Mouse (Mus musculus): ENCODE data around the gene Nipsnap1. TPM values are rescaled to one million over a fixed set of nuclear protein-coding genes. Genes with fewer than 3 reads are reported as not detected.

Nipsnap1 gene
- polyA plus RNA-seq, 1 experiment from 2014 or later = 84.2 TPM

- Histone ChIP-seq H3K27ac (peak within 1 kb of the TSS; percentile 96), H3K4me3 (peak within 1 kb of the TSS; percentile 98), H3K36me3 (no peaks in the 10 kb centered on the region), H3K27me3 (ENCODE audit: low read depth, poor library complexity, severe bottlenecking) (no peaks in the 10 kb centered on the region), H3K4me1 (peaks cover 18% of the 10 kb centered on the region), H3K9me3 (replicated peaks) (no peaks in the 10 kb centered on the region)
- WGBS = under 1% methylated on average over 57 of the region's 60 CpGs
- peak; percentile 94 for DNase-seq (ENCODE audit: low spot score)
Measured at GRCm38 (mm10) chr11:4849258-4849943, 24.4 kb upstream of the Nipsnap1 start, which contains the start of gene Nf2. Gene Nf2, minus strand, starts transcription at chr11:4849536.

GRCm38 (mm10) chr11:4850404-4850803 lies 23.3 kb upstream of the Nipsnap1 start:
- Histone ChIP-seq H3K27me3 (ENCODE audit: low read depth, poor library complexity, severe bottlenecking) (no peaks in the 10 kb centered on the region), H3K9me3 (replicated peaks) (no peaks in the 10 kb centered on the region), H3K4me3 (0 out of 2 replicates have a peak overlapping the region, but pooled peaks have one; percentile 98), H3K36me3 (no peaks in the 10 kb centered on the region), H3K27ac (peak overlapping the region; percentile 76; the same call in 1 of the 2 replicates), H3K4me1 (peaks cover 20% of the 10 kb centered on the region)
- no peak for DNase-seq (ENCODE audit: low spot score)
- 94% methylated on average over 2 of the region's 2 CpGs for WGBS

- peaks cover 7% of the 10 kb centered on the region for H3K4me1 ChIP-seq
- H3K4me3 ChIP-seq = no peak overlapping the region
- no peak overlapping the region for H3K27ac ChIP-seq
- no peaks in the 10 kb centered on the region for H3K27me3 ChIP-seq (ENCODE audit: low read depth, poor library complexity, severe bottlenecking)
- no peaks in the 10 kb centered on the region for H3K36me3 ChIP-seq
- no peaks in the 10 kb centered on the region for H3K9me3 ChIP-seq (replicated peaks)
- no peak for DNase-seq (ENCODE audit: low spot score)
Measured at GRCm38 (mm10) chr11:4853021-4853420, 20.7 kb upstream of the Nipsnap1 start.

- no peak overlapping the region for H3K27ac ChIP-seq
- no peaks in the 10 kb centered on the region for H3K36me3 ChIP-seq
- H3K9me3 ChIP-seq (replicated peaks) = no peaks in the 10 kb centered on the region
- 93% methylated on average over 5 of the region's 5 CpGs for WGBS
- no peak overlapping the region for H3K4me3 ChIP-seq
- H3K4me1 ChIP-seq = peaks cover 4% of the 10 kb centered on the region; the same call in 1 of the 2 replicates
- no peak for DNase-seq (ENCODE audit: low spot score)
- H3K27me3 ChIP-seq (ENCODE audit: low read depth, poor library complexity, severe bottlenecking) = no peaks in the 10 kb centered on the region
Measured at GRCm38 (mm10) chr11:4854181-4854580, 19.6 kb upstream of the Nipsnap1 start.

GRCm38 (mm10) chr11:4858416-4858815 lies 15.3 kb upstream of the Nipsnap1 start:
- Histone ChIP-seq H3K27me3 (ENCODE audit: low read depth, poor library complexity, severe bottlenecking) (no peaks in the 10 kb centered on the region), H3K4me1 (peaks cover 19% of the 10 kb centered on the region), H3K36me3 (no peaks in the 10 kb centered on the region), H3K4me3 (no peak overlapping the region), H3K27ac (no peak overlapping the region), H3K9me3 (replicated peaks) (no peaks in the 10 kb centered on the region)
- DNase-seq (ENCODE audit: low spot score) = no peak
- WGBS = 66% methylated on average over 2 of the region's 2 CpGs

DNA sequence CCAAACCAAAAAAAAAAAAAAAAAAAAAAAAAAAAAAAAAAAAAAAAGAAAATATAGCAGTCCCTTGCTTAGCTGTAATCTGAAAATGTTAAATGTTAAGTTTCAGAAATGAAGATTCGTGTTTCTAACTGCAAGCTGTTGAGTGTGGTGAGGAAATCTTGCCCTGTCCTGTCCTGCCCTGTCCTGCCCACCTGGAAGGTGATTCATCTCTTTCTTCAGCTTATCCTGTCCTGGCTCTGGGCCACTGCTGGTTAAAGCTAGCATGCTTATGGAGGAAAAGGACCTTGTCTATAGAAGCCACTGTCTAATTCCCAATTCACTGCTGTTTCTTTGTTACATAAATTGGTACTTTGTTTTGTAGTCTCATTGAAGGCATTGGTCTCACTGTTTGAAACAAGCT lies 12.8 kb upstream of the Nipsnap1 start:
- no peaks in the 10 kb centered on the region for H3K9me3 ChIP-seq (replicated peaks)
- H3K36me3 ChIP-seq = no peaks in the 10 kb centered on the region
- DNase-seq (ENCODE audit: low spot score) = no peak
- no peak overlapping the region for H3K4me3 ChIP-seq
- no peak overlapping the region for H3K27ac ChIP-seq
- 63% methylated on average over 1 of the region's 1 CpGs for WGBS
- H3K27me3 ChIP-seq (ENCODE audit: low read depth, poor library complexity, severe bottlenecking) = no peaks in the 10 kb centered on the region
- H3K4me1 ChIP-seq = peaks cover 14% of the 10 kb centered on the region; the same call in 1 of the 2 replicates

DNA sequence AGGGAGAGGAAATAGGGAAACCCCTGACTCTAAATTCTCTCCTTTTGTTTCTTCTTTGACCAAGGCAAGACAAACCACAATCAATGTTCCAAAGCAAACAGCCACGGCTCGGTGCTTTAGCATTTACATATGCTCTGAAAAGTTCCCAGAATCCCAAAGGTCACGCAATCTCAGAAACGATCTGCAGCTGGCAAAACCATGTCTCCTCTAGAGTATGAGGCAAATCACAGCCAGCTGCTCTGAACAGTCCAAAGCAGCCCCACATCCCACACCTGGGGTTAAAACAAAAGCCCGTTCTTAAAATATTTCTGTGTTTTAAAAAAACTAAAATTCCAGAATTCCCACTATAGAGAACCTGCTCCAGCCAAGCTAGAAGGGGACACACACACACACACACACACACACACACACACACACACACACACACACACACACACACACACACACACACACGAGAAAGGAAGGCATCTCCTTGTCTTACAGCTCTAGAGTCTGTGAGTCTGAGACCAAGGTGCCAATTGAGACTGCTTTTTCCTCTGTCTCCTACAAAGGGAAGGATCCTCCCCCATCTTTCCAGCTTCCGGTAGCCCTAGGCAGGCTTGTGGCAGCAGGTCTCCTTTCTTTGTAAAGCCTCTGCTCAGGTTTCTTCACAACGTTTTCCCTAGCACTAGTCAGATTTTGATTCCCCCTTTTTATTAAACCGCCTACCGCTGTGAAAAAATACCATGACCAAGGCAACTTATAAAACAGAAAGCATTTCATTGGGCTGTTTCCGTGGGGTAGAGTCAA lies 11.7 kb upstream of the Nipsnap1 start:
- WGBS = 59% methylated on average over 11 of the region's 11 CpGs
- no peak overlapping the region for H3K4me3 ChIP-seq

DNA sequence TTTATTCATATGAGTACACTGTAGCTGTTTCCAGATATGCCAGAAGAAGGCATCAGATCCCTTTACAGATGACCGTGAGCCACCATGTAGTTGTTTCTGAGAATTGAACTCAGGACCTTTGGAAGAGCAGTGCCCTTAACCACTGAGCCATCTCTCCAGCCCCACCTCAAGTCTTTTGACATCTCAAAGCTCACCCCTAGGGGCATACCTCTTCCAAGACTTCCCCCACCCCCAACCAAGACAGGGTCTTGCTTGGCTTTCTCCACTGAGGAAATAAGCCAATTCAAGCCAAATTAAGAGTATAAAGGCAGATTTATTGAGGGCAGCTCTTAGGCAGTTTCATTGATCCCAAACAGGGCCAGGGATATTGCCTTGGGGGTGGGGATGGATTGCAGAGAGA lies 11.0 kb upstream of the Nipsnap1 start:
- Histone ChIP-seq H3K27ac (no peak overlapping the region), H3K27me3 (ENCODE audit: low read depth, poor library complexity, severe bottlenecking) (no peaks in the 10 kb centered on the region), H3K4me3 (no peak overlapping the region), H3K9me3 (replicated peaks) (no peaks in the 10 kb centered on the region), H3K4me1 (peaks cover 14% of the 10 kb centered on the region; the same call in 1 of the 2 replicates), H3K36me3 (no peaks in the 10 kb centered on the region)
- WGBS = 90% methylated on average over 1 of the region's 1 CpGs
- DNase-seq (ENCODE audit: low spot score) = no peak

More for the DNA sequence above, 11.7 kb upstream of the Nipsnap1 start:
- peaks cover 14% of the 10 kb centered on the region; the same call in 1 of the 2 replicates for H3K4me1 ChIP-seq
- no peak for DNase-seq (ENCODE audit: low spot score)
- H3K27me3 ChIP-seq (ENCODE audit: low read depth, poor library complexity, severe bottlenecking) = no peaks in the 10 kb centered on the region
- no peaks in the 10 kb centered on the region for H3K36me3 ChIP-seq
- no peaks in the 10 kb centered on the region for H3K9me3 ChIP-seq (replicated peaks)
- H3K27ac ChIP-seq = no peak overlapping the region; the same call in 1 of the 2 replicates

- no peaks in the 10 kb centered on the region for H3K27me3 ChIP-seq (ENCODE audit: low read depth, poor library complexity, severe bottlenecking)
- H3K4me3 ChIP-seq = no peak overlapping the region
- DNase-seq (ENCODE audit: low spot score) = peak; percentile 68
- WGBS = 32% methylated on average over 10 of the region's 10 CpGs
- no peaks in the 10 kb centered on the region for H3K9me3 ChIP-seq (replicated peaks)
- H3K27ac ChIP-seq = no peak overlapping the region
- H3K36me3 ChIP-seq = no peaks in the 10 kb centered on the region
- H3K4me1 ChIP-seq = peaks cover 14% of the 10 kb centered on the region; the same call in 1 of the 2 replicates
Measured at GRCm38 (mm10) chr11:4865645-4866251, 8.0 kb upstream of the Nipsnap1 start.

DNA sequence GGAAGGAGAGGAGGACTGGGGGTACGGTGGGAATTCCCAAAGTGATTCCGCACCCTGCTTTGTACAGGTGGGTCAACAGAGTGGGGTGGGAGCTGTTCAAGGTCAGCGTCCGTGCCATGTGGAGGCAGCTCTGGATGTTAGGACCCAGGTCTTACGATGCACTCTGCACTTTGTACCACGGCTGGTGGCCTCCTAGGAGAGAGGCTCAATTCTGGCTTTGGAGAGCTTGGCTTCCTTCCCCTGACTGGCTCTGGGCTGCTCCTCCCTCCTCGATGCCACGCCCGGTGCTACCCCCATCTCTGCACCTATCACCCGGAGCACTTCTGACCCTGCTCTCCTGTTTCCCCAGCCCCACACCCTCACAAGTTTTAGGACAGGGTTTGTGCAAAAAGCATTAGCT lies 800 bp downstream of the Nipsnap1 start:
- peaks cover 3% of the 10 kb centered on the region; the same call in 1 of the 2 replicates for H3K9me3 ChIP-seq (replicated peaks)
- DNase-seq (ENCODE audit: low spot score) = peak; percentile 41
- peak overlapping the region; percentile 74 for H3K4me3 ChIP-seq
- no peaks in the 10 kb centered on the region for H3K27me3 ChIP-seq (ENCODE audit: low read depth, poor library complexity, severe bottlenecking)
- H3K4me1 ChIP-seq = peaks cover 14% of the 10 kb centered on the region; the same call in 1 of the 2 replicates
- peaks cover 12% of the 10 kb centered on the region for H3K36me3 ChIP-seq
- 6% methylated on average over 10 of the region's 10 CpGs for WGBS
- peak overlapping the region; percentile 87 for H3K27ac ChIP-seq

DNA sequence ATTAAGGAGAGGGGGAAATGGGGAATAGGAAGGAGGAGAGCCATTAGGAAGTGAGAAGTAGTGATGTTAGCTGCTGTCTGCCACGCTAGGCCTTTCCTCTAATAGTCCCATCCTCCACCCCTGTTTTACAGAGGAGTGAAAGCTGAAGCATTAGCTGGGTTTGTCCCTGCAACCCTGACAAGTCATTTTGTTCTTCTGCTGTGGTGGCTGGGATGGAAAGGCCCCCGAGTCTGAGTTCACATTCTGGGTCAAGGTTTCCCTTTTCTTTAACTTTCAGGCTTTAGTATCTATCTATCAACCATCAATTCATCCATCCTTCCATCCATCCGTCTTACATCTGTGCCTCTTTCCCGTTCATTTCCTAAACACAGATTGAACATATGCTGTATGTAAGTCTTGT lies 7.3 kb downstream of the Nipsnap1 start:
- H3K36me3 ChIP-seq = peaks cover 42% of the 10 kb centered on the region

GRCm38 (mm10) chr11:4882892-4883627 lies 9.3 kb downstream of the Nipsnap1 start:
- peaks cover 6% of the 10 kb centered on the region; the same call in 1 of the 2 replicates for H3K4me1 ChIP-seq
- H3K9me3 ChIP-seq (replicated peaks) = no peaks in the 10 kb centered on the region
- H3K27me3 ChIP-seq (ENCODE audit: low read depth, poor library complexity, severe bottlenecking) = no peaks in the 10 kb centered on the region
- no peak overlapping the region for H3K27ac ChIP-seq
- no peak for DNase-seq (ENCODE audit: low spot score)
- peaks cover 50% of the 10 kb centered on the region for H3K36me3 ChIP-seq
- WGBS = 45% methylated on average over 14 of the region's 14 CpGs
- no peak overlapping the region for H3K4me3 ChIP-seq

More for the DNA sequence above, 7.3 kb downstream of the Nipsnap1 start:
- 83% methylated on average over 4 of the region's 4 CpGs for WGBS
- Histone ChIP-seq H3K4me3 (no peak overlapping the region), H3K27me3 (ENCODE audit: low read depth, poor library complexity, severe bottlenecking) (no peaks in the 10 kb centered on the region), H3K9me3 (replicated peaks) (peaks cover 3% of the 10 kb centered on the region; the same call in 1 of the 2 replicates), H3K27ac (no peak overlapping the region), H3K4me1 (peaks cover 6% of the 10 kb centered on the region; the same call in 1 of the 2 replicates)
- no peak for DNase-seq (ENCODE audit: low spot score)

Measured in limb, embryonic 10.5 days (tissue).